Mouse (Mus musculus): ENCODE measurements around the gene Nexn.

Gene Nexn

DNA sequence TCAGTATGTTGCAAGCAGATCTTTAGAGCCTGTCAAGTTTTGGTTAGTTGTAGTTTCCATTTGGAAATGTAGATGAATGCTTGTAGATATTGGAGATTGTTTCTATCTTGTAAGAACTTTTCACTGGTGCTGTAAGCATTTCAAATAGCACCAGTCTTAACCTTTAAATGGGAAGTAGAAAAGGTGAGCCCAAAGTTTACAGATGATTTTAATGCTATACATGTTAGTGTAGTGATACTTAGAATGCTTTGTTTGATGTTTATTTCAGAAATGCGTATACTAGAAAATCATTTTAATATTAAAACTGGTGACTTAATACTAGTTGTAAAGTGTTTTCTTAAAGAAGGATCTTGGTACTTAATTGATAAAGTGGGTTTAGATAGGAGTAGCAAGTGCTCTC, 30.3 kb downstream of the Nexn start:
- DNase-seq (ENCODE audit: low read depth, low spot score), result no peak

DNA sequence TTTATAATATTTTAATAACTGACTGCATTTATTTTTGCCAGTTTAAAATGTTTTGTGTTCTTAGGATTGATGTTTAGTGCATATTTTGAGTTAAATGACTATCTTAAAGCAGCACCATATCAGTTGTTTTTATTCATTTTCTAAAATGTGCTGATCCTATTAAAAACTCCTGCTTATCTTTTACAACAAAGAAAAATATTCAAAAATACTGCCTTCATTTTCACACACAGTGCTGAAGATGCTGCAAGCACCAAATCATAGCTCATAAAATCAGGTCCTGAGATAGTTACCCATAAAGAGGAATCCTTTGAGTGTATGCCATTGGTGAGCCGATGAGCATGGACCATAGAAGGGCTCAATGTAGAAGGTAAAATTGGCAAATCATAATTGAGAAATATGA, 30.9 kb downstream of the Nexn start:
- no peak for DNase-seq (ENCODE audit: low read depth, low spot score)

DNA sequence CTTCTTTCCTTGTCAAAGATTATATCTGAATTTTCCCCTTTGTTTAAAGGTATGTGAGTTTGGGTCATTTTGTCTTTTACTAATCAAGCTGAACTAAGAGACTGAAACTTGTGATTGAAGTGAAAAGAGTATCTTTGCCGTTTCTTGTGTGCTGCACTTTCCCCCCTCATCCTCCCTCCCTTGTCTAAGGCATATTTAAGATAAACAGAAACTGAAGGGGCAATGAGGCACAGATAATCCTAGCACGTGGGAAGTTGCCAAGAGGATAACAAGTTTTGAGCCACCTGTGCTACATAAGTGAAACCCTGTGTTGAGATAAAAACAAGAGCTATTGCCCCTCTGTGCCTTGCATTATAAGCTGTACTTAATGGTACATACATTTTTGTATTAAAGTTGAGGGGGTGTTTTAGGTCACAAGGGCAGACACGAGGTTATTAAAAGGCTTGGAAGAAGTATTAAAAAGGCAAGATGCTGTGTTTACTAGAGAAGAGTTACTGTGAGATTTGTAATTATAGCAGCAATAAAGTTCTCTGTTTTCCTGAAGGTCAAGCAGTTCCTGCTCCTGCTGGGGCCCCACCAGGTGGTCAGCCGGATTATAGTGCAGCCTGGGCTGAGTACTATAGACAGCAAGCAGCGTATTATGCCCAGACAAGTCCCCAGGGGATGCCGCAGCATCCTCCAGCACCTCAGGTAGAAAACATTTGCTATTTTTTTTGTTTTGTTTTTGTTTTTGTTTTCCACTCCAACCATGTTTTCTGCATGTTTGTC, 34.6 kb downstream of the Nexn start:
- no peak for DNase-seq (ENCODE audit: low read depth, low spot score)

DNA sequence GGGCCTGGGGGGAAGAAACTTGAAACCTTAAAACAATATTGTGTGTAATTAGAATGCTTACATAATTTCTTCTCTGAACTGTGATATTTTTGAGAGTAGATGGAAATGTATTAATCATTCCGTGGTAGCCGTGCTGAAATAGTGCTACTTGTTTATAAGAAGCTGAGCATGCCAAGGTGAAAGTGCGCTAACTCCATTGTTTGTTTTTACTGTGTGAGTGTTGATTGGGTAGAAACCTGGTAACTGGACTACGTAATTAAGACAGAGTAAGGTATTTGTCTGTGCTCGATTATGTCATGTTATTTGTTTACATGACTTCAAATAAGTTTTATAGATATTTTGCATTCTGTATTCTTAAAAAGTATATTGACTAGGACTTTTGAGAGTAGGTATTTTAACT, 36.9 kb downstream of the Nexn start:
- no peak for DNase-seq (ENCODE audit: low read depth, low spot score)

DNA sequence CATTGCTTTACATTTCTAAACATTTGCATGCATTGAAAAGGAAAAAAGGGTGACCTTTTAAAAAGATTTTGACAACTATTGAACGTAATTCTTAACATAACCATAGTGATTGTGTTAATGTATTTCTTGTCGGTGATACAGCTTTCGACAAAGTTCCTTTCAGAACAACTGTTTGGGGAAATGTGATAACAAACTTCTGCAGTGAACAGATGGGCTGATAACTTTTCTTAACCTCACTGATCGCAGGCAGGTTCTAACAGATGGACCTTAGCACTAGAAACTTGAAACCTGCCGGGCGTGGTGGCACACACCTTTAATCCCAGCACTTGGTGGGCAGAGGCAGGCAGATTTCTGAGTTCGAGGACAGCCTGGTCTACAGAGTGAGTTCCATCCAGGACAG, 37.3 kb downstream of the Nexn start:
- no peak for DNase-seq (ENCODE audit: low read depth, low spot score)

DNA sequence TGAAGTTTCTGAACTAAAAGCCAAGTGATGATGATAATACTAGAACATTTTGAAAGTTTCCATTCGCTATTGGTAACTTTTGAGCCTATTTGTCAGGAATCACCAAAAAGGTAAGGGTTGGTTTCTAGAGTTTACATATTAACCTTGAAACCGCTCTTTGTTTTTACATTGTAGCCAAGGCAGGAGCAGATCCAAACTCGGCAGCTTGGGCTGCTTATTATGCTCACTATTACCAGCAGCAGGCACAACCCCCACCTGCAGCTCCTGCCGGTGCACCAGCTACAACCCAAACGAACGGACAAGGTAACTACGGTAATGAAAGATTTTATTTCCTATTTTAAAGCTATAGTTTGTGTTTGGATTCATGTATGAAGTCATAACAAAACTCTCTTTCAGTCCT, 40.2 kb downstream of the Nexn start:
- DNase-seq (ENCODE audit: low read depth, low spot score), result no peak

DNA sequence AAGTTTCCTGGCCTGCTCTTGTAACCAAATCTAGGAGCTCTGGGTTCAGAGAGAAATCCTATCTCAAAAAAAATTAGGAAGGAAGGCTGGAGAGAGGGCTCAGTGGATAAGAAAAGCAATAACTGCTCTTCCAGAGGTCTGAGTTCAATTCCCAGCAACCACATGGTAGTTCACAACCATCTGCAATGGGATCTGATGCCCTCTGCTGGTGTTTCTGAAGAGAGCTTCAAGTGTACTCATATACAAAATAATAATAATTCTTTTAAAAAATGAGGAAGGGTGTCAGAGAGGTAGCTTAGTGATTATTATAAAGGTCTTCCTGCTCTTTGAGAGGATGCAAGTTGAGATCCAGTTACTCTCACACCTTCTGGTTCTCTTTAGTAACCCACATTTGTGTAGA, 41.2 kb downstream of the Nexn start:
- DNase-seq (ENCODE audit: low read depth, low spot score), result no peak

DNA sequence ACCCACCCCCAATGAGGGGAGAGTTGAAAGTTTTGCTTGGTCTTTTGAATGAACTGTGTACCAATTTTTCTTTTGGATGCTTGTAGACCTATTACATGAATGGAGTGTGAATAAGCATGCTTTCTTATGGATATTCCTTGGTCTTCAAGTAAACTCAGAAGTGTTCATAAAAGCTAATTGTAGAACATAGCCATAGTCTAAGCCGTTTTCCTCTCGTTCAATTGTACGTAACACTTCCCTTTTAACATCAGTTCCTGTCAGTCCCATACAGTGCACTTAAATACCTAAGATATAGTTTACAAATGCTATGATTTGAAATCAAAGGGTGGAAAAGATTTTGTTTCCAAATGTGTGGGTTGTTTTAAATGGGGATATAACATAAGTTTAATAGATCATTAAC, 52.7 kb downstream of the Nexn start:
- no peak for DNase-seq (ENCODE audit: low read depth, low spot score)

DNA sequence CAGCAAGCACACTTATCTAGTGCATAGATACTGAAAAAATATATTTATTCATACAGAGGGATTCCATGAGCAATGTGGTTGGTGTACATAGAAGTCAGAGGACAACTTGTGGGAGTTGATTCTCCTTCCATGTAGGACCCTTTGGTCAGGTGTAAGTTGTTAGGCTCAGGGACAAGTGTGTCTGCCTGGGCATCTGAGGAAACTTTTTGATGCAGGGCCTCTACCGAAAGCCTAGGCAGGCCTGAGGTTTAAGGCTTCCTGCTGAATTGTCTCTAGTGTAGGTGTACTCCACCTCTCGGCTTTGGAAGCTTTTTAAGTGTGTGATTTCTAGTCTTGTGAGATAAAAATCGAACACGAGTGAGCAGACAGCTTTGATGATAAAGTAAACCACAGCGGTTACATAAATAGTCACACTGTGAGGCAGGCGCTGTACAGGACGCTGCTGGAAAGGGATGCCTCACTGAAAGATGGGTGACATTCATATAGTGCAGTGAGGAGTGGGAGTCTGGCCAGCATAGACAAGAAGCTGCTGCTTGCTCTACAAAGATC, 54.3 kb downstream of the Nexn start:
- no peak for DNase-seq (ENCODE audit: low read depth, low spot score)

DNA sequence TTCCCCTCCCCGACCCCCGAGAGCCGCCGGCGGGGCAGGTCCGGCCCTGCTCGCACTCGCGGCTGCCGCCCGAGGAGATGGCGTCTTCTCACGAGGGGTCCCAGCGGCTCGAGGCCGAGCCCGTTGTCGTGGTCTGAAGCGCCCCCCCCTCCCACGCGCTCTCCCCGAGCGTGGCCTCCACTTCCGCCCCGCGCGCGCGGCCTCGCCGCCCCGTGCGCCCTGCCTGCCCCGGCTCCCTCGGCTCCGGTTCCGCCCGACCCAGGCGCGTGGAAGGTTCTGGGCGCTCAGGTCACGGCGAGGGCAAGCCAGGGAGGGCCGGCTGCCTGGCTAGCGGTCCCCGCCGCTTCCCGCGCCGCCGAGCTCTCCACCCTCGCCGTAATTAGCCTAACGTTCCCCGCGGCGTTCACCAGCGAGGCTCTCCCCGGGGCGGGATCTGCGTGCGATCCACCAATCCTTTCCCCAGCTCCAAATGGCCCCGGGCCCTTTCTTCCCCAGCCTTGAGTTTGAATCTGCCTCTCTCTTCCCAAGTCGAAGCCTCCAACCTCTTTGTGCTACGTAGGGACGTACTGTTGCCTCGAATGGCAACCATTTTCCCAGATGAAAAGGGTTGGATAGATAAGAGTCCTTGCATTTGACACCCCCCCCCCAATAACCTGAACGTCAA, 55.3 kb downstream of the Nexn start:
- DNase-seq (ENCODE audit: low read depth, low spot score), result no peak

DNA sequence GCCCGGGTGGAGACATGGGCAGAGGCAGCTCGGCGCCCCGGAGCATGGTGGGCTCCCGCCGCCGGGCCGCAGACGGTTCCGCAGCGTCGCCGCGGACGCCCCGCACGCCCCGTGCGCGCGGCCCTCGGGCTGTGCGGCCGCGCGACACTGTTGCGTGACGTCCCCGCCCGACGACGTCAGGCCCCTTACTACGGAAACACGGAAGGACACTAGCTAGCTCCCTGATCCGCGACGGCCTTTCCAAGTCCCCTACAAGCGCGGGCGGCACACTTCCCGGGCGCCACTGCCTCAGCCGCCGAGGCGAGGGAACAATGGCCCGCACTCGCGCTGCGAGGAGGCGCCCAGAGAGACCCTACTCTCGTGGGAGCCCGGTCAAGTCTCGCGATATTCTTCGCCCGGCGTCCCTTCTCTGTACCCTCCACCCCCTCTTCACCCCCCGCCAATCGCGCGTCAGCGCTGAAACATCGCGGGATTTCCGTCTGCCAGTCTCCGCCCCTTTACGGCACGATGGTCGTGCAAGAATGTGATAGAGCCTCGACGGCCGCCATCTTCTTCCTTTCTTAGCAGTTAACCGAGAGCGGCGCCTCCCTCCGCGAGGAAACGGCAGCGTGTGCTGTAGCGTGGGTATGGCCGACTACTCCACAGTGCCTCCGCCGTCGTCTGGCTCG, 56.0 kb downstream of the Nexn start, which contains the start of the genes Dnajb4 and Fubp1:
Gene Dnajb4 (minus strand): TSS at position 336 of the 668 bp plus-strand sequence.
Gene Fubp1 (plus strand): TSS at position 456 of the 668 bp plus-strand sequence.
- peak; percentile 96 for DNase-seq (ENCODE audit: low read depth, low spot score)

DNA sequence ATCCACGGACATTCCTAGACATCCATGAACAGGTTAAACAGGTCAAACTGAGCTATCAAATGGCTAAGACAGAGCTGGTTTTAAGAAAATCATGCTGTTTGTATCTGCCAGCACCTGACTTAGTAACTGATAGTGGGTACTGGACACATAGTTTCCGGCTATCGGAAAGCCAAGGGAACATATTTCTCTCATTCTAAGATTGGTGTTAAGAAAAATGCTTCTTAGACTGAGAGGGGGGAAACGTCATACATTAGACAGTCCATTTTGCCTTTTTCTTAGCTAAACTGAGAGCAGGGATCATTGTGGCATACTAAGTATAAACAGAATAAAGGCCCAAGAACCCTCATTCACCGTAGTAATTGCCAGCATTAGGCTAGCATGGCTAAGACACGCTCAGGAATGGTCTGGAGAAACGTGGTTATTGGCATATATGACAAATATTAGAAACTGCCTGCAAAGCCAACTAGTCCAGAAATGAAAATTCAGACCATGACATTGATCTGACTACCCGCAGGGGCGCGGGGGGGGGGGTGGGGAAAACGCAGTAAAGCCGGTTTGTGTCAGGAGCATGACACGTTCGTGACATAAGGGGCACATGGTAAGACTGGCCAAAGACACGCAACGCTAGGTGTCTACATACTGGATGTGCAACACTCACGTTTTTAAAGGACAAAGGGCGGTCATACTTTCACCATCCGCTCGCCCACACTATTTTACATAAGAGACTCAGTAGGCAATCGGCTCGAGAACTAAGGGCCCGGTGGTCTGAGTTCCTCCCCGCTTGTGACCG, 56.8 kb downstream of the Nexn start:
- DNase-seq (ENCODE audit: low read depth, low spot score), result no peak

DNA sequence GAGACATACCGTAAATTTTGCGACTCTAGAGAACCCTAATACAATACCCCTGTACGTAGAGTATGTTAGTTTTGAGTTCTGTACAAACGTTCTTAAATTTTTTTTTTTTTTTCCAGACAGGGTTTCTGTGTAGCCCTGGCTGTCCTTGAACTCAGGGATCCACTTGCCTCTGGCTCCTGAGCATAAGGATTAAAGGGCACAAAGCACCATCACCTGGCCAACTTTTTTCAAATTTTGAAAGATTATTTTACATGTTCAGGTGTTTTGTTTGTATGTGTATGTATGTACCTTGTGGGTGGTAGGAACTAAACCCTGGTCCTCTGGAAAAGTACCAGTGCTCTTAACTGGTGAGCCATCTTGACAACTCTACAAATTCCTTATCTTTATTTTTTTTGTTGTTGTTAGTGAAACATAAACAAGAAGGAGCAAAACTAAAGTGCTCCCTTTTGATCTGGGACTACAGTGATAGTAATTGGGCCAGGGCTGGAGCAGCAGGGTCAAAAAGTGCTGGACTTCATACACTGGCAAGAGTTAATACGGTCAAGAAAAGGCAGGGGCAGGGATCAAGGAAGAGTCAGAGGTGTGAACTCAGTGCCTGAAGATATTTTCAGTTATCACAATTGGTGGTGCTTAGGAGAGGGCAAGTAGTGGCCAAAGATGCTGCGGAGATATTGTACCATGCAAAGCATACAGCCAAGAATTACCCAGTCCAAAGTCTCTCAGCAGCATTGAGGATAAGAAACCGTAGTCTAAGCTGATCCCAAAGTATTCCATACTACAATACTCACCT, 57.9 kb downstream of the Nexn start:
- DNase-seq (ENCODE audit: low read depth, low spot score), result no peak

DNA sequence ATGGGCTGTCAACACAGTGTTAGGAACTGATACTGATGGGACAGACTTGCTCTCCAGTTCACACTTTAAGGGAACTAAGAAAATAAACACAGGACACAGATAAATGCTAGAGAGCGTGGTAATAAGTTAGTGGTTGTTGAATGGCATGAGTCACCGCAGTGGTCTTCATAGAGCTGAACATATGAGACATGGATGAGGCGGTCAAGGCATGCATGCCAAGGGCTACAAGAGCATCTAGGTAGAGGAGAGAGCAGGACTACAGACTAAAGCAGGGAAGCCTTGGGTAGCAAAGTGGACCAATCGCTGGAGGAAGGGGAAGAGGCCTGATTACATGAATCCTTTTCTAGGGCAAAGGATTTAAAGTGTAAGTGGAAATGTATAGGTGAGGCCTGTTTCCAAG, 59.0 kb downstream of the Nexn start:
- DNase-seq (ENCODE audit: low read depth, low spot score), result no peak

DNA sequence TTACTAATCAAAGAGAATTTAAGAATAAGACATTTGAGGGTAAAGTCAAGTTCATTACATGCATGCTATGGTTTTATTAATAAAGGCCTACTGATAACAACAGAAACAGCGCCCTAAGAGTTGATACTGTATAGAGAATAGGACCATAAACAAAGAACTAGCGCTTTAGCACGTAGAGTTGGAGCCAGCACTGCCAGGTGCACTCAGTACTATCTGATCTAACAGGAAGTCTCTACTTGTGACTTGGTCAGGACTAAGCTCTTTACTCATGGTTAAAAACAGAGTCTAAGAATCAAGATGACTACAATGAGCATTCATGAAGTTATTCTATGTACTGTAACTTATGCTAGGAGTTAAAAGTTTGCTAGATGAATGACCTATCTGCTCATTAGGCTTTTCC, 61.6 kb downstream of the Nexn start:
- DNase-seq (ENCODE audit: low read depth, low spot score), result no peak

DNA sequence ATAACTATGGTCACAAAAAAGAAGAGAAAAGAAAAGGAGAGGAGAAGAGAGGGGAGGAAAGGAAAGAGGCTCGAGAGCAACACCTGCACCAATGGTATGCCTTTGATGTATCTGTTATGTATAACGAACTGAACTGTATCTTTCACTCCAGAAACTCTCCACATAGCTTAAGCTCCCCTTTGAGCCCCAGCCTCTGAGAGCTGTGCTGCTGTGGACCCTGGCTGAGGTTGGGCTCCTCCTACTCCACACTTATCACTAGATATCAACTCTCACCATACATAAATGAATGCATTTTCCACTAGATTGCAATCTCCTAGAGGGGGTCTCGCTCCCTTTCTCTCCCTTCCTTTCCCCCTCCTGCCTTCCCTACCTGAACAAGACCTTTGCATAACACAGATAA, 62.2 kb downstream of the Nexn start:
- DNase-seq (ENCODE audit: low read depth, low spot score), result no peak

DNA sequence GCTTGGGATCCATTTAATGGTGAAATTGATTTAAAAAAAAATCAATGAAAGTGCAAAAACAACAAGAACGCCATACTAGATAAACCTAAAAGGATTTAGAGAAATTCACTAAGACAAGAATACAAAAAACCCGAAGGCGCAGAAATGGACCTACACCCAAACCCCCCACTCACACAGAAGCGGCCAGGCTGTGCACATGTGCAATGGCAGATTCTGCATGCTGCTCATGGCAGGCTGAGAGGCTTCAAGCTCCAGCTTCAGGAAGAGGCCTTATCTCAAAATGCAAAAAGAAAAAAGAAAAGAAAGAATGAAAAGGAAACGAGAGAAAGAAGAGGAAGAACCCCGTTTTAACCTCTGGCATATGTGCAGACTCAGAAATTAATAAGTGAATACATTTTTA, 62.7 kb downstream of the Nexn start:
- DNase-seq (ENCODE audit: low read depth, low spot score), result no peak

DNA sequence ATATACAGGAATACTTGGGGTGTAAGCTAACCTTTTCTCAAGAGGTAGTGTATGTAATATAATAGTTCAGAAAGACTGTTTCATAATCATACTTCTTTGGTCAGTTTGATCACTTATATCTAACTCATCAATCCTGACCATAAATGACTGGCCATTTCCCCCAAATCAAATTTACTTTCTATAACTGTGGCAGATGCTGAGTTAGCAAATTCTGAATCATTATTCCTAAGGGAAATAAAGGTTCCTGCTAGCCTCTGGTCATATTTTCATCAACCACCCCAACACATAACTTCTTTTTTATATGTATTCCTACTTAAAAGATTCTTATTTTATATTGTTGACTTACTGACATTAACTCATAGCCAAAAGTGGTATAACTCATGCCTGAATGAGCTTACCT, 63.2 kb downstream of the Nexn start:
- no peak for DNase-seq (ENCODE audit: low read depth, low spot score)

DNA sequence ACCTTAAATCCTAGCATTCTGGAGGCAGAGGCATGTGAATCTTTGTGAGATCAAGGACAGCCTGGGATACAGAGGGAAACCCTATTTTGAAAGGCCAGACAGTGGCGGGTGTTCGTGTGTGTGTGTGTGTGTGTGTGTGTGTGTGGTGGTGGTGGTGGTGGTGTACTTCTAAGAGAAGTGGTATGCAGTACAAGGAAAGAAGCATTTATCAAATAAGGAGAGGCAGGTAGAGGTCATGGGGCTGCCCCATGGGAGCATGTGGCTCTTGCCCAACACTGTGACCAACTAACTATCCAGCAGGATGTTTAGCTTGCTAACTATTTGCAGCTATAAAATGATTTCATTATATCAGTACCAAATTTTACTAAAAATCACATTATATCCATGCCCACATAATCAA, 64.5 kb downstream of the Nexn start:
- no peak for DNase-seq (ENCODE audit: low read depth, low spot score)

DNA sequence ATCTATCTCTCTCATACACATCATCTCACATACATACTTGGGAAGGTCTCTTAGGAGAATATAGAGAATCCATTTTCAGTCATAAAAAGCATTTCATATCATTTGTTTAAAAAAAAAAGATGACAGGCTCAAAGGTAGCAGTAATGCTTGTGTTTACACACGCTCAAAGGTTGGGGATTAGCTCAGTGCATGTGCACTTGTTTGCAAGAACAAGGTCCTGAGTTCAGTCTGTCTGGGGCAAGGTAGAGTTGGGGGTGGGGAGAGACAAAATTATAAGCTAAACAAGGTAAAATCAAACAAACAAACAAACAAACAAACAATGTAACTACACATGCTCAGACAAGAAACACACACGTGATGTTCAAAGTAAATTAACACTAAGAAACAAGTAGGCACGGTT, 65.0 kb downstream of the Nexn start:
- no peak for DNase-seq (ENCODE audit: low read depth, low spot score)

DNA sequence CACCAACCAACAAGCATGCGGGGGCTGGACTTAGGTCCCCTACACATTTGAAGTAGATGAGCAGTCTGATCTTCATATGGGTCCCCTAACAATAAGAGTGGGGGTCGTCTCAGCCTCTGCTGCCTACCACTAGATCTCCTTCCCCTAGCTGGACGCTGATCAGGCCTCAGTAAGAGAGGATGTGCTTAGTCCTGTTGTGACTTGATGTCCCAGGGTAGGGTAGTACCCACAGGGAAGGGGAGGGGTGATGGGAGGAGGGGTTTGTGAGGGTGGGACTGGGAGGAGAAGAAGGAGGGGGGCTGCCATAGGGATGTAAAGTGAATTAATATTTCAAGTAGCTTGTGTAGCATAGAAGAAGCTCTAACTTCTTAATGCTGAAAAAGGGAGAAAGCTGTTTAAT, 67.0 kb downstream of the Nexn start:
- no peak for DNase-seq (ENCODE audit: low read depth, low spot score)

Measured in WW6 (cell line).